Mouse (Mus musculus): ENCODE results near the gene Gm20715. TPM values are rescaled to one million over a fixed set of nuclear protein-coding genes. Genes with fewer than 3 reads are reported as not detected.
"Not testable (repeated sequence)": the region's sequence is repeated elsewhere in the genome, so short reads cannot be mapped to it uniquely, and the experiment has no call there.

Gm20715 gene
- polyA plus RNA-seq, 1 experiment from 2014 or later, result not detected

DNA sequence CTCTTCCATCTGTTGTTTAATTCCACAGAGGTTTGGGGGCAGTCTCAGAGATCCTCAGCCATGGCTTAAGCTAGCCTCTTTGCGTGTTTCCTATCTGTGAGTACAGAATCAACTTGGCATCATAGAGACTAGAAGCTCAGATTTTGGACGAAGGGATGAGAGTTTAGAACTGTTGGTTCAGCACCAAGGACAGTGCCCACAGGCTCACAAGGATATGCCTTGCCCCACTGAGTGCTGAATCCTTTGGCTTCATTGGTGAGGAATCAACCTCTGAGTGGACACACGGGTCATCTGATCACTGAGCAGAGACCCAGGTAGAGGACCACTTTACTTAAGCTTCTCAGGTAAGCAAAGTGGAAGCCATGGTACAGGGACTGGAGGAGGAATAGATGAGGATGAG is 46.3 kb downstream of the Gm20715 start:
- no peak overlapping the region for H3K4me3 ChIP-seq (ENCODE audit: low read length)
- 41% methylated on average over 3 of the region's 3 CpGs for WGBS
- H3K27me3 ChIP-seq (ENCODE audit: control insufficient read depth, insufficient read depth, low read length), result no peaks in the 10 kb centered on the region
- H3K36me3 ChIP-seq (ENCODE audit: control insufficient read depth, insufficient read depth), result no peaks in the 10 kb centered on the region
- no peak overlapping the region for H3K4me2 ChIP-seq (ENCODE audit: low read depth, low read length)
- H3K4me1 ChIP-seq (ENCODE audit: control insufficient read depth, insufficient read depth, low read length), result no peaks in the 10 kb centered on the region
- H3K9ac ChIP-seq (ENCODE audit: low read length), result no peak overlapping the region
- no peak overlapping the region for H3K27ac ChIP-seq (ENCODE audit: low read length)
- peaks cover 3% of the 10 kb centered on the region for H3K9me3 ChIP-seq (replicated peaks; ENCODE audit: control insufficient read depth, low read length)
- ATAC-seq (replicated peaks; ENCODE audit: extremely low read depth, insufficient read depth, low FRiP score), result no peak

GRCm38 (mm10) chr7:6466951-6467350 is 56.9 kb downstream of the Gm20715 start, which contains the start of gene Olfr1346:
TSS of gene Olfr1346 (plus strand) at chr7:6467101.
- Histone ChIP-seq H3K4me2 (ENCODE audit: low read depth, low read length) (no peak within 1 kb of the TSS), H3K36me3 (ENCODE audit: control insufficient read depth, insufficient read depth) (no peaks in the 10 kb centered on the region), H3K4me3 (ENCODE audit: low read length) (no peak within 1 kb of the TSS), H3K27me3 (ENCODE audit: control insufficient read depth, insufficient read depth, low read length) (no peaks in the 10 kb centered on the region), H3K9me3 (replicated peaks; ENCODE audit: control insufficient read depth, low read length) (0 out of 2 replicates have a peak, but pooled peaks cover 2% of the 10 kb centered on the region), H3K27ac (ENCODE audit: low read length) (no peak within 1 kb of the TSS), H3K9ac (ENCODE audit: low read length) (no peak within 1 kb of the TSS), H3K4me1 (ENCODE audit: control insufficient read depth, insufficient read depth, low read length) (no peaks in the 10 kb centered on the region)
- no peak for ATAC-seq (replicated peaks; ENCODE audit: extremely low read depth, insufficient read depth, low FRiP score)

GRCm38 (mm10) chr7:6477633-6478032 is 67.6 kb downstream of the Gm20715 start:
- not testable (repeated sequence) for H3K4me3 ChIP-seq (ENCODE audit: low read length); ATAC-seq (replicated peaks; ENCODE audit: extremely low read depth, insufficient read depth, low FRiP score); H3K27ac ChIP-seq (ENCODE audit: low read length); H3K36me3 ChIP-seq (ENCODE audit: control insufficient read depth, insufficient read depth); H3K4me1 ChIP-seq (ENCODE audit: control insufficient read depth, insufficient read depth, low read length); H3K9ac ChIP-seq (ENCODE audit: low read length); H3K27me3 ChIP-seq (ENCODE audit: control insufficient read depth, insufficient read depth, low read length); H3K4me2 ChIP-seq (ENCODE audit: low read depth, low read length); H3K9me3 ChIP-seq (replicated peaks; ENCODE audit: control insufficient read depth, low read length)
- WGBS, result 55% methylated on average over 2 of the region's 2 CpGs

GRCm38 (mm10) chr7:6486841-6487240 is 76.8 kb downstream of the Gm20715 start, which contains the start of gene Olfr5:
TSS of gene Olfr5 (minus strand) at chr7:6486941.
- peaks cover 6% of the 10 kb centered on the region; the same call in 1 of the 2 replicates for H3K9me3 ChIP-seq (replicated peaks; ENCODE audit: control insufficient read depth, low read length)
- H3K36me3 ChIP-seq (ENCODE audit: control insufficient read depth, insufficient read depth), result no peaks in the 10 kb centered on the region
- no peak within 1 kb of the TSS for H3K9ac ChIP-seq (ENCODE audit: low read length)
- H3K4me1 ChIP-seq (ENCODE audit: control insufficient read depth, insufficient read depth, low read length), result no peaks in the 10 kb centered on the region
- 21% methylated on average over 2 of the region's 2 CpGs for WGBS
- ATAC-seq (replicated peaks; ENCODE audit: extremely low read depth, insufficient read depth, low FRiP score), result no peak
- no peaks in the 10 kb centered on the region for H3K27me3 ChIP-seq (ENCODE audit: control insufficient read depth, insufficient read depth, low read length)
- no peak within 1 kb of the TSS for H3K27ac ChIP-seq (ENCODE audit: low read length)
- H3K4me2 ChIP-seq (ENCODE audit: low read depth, low read length), result no peak within 1 kb of the TSS
- H3K4me3 ChIP-seq (ENCODE audit: low read length), result no peak within 1 kb of the TSS

Other genes starting within 250 kb of the Gm20715 start
- gene Zfp444, start 238.1 kb upstream of the Gm20715 start, polyA plus RNA-seq (2015; fragmentation: Nextera tagmentation; extraction: Ambion mirVana), result 34.4 and 35.4 TPM in 2 replicates
- not detected in 2 replicates for gene Galp, start 213.2 kb upstream of the Gm20715 start, polyA plus RNA-seq (2015; fragmentation: Nextera tagmentation; extraction: Ambion mirVana)
- gene Zscan5b, start 188.0 kb upstream of the Gm20715 start, polyA plus RNA-seq (2015; fragmentation: Nextera tagmentation; extraction: Ambion mirVana), result not detected in 2 replicates
- not detected in 2 replicates for gene Epp13, start 157.6 kb upstream of the Gm20715 start, polyA plus RNA-seq (2015; fragmentation: Nextera tagmentation; extraction: Ambion mirVana)
- gene Zfp667, start 123.7 kb upstream of the Gm20715 start, polyA plus RNA-seq (2015; fragmentation: Nextera tagmentation; extraction: Ambion mirVana), result 4.9 and 5.1 TPM in 2 replicates
- 3.2 and 4.5 TPM in 2 replicates for gene Zfp583, start 79.0 kb upstream of the Gm20715 start, polyA plus RNA-seq (2015; fragmentation: Nextera tagmentation; extraction: Ambion mirVana)
- 1.0 and 1.5 TPM in 2 replicates for gene Gm3854, start 66.5 kb upstream of the Gm20715 start, polyA plus RNA-seq (2015; fragmentation: Nextera tagmentation; extraction: Ambion mirVana)
- gene Zfp78, start 47.0 kb upstream of the Gm20715 start, polyA plus RNA-seq (2015; fragmentation: Nextera tagmentation; extraction: Ambion mirVana), result 1.0 and 1.8 TPM in 2 replicates
- gene Zfp28, start 27.0 kb upstream of the Gm20715 start, polyA plus RNA-seq (2015; fragmentation: Nextera tagmentation; extraction: Ambion mirVana), result 7.6 and 9.5 TPM in 2 replicates
- gene Smim17, start 11.6 kb upstream of the Gm20715 start, polyA plus RNA-seq (2015; fragmentation: Nextera tagmentation; extraction: Ambion mirVana), result 0.20 TPM in 1 of 2 replicates, not detected in the other
- gene Olfr1344, start 28.4 kb downstream of the Gm20715 start, polyA plus RNA-seq (2015; fragmentation: Nextera tagmentation; extraction: Ambion mirVana), result not detected in 2 replicates
- gene Olfr1336, start 45.9 kb downstream of the Gm20715 start, polyA plus RNA-seq (2015; fragmentation: Nextera tagmentation; extraction: Ambion mirVana), result 0.02 TPM in 1 of 2 replicates, not detected in the other
- gene Olfr1346, start 56.8 kb downstream of the Gm20715 start, polyA plus RNA-seq (2015; fragmentation: Nextera tagmentation; extraction: Ambion mirVana), result not detected in 2 replicates
- gene Olfr5, start 76.7 kb downstream of the Gm20715 start, polyA plus RNA-seq (2015; fragmentation: Nextera tagmentation; extraction: Ambion mirVana), result not detected in 2 replicates
- gene Olfr1347, start 89.5 kb downstream of the Gm20715 start, polyA plus RNA-seq (2015; fragmentation: Nextera tagmentation; extraction: Ambion mirVana), result not detected in 2 replicates
- gene Olfr1348, start 98.5 kb downstream of the Gm20715 start, polyA plus RNA-seq (2015; fragmentation: Nextera tagmentation; extraction: Ambion mirVana), result not detected in 2 replicates
- not detected in 2 replicates for gene Olfr1349, start 112.7 kb downstream of the Gm20715 start, polyA plus RNA-seq (2015; fragmentation: Nextera tagmentation; extraction: Ambion mirVana)
- gene Olfr1350, start 154.6 kb downstream of the Gm20715 start, polyA plus RNA-seq (2015; fragmentation: Nextera tagmentation; extraction: Ambion mirVana), result not detected in 2 replicates